Mouse (Mus musculus): ENCODE measurements around the gene Rdh11. TPM values are rescaled to one million over a fixed set of nuclear protein-coding genes. Genes with fewer than 3 reads are reported as not detected.

The Rdh11 gene
- total and polyA plus RNA-seq, 3 experiments, result 1.6 to 3.2 (median 2.3) TPM

GRCm38 (mm10) chr12:79130299-79131177 lies 61.6 kb downstream of the Rdh11 start, which contains the start of gene Arg2:
Arg2 (plus strand) TSS chr12:79130777.
- peak; percentile 38 to 41 for DNase-seq
- 1% methylated on average over 47 of the region's 47 CpGs for WGBS
- H3K27me3 ChIP-seq (ENCODE audit: control insufficient read depth, insufficient read depth, low read length), result peaks cover 10% of the 10 kb centered on the region
- intact Hi-C loops (cut with DNase I), result no loop called here
- H3K9ac ChIP-seq (ENCODE audit: low read depth, low read length), result no peak within 1 kb of the TSS
- no peak within 1 kb of the TSS for H3K27ac ChIP-seq
- no peak for TF ChIP-seq CTCF (IDR thresholded peaks at IDR 0.05)
- no peak for TF ChIP-seq EP300 (IDR thresholded peaks at IDR 0.05; ENCODE audit: insufficient read depth, low read depth, low read length)
- no peak for TF ChIP-seq POLR2A (IDR thresholded peaks at IDR 0.05; ENCODE audit: insufficient read depth, low read depth, low read length)
- no peaks in the 10 kb centered on the region for H3K79me2 ChIP-seq (replicated peaks; ENCODE audit: control insufficient read depth, insufficient read depth, low read length)
- no peaks in the 10 kb centered on the region for H3K36me3 ChIP-seq (ENCODE audit: control insufficient read depth, insufficient read depth, low read length)
- H3K4me3 ChIP-seq, result peak within 1 kb of the TSS; percentile 24
- H3K4me1 ChIP-seq (ENCODE audit: control insufficient read depth, insufficient read depth, low read length), result no peaks in the 10 kb centered on the region

Other genes starting within 250 kb of the Rdh11 start
- gene Tmem229b, start 184.7 kb downstream of the Rdh11 start, total RNA-seq (2021), result 1 to 10 TPM; 3.2 to 3.3 TPM
- 4.2 and 9.8 TPM in 2 replicates for gene Tmem229b, start 184.7 kb downstream of the Rdh11 start, polyA plus RNA-seq (2012; rRNA removed)
- 1 to 10 TPM; 1.4 to 1.7 TPM for gene Plekhh1, start 163.1 kb downstream of the Rdh11 start, total RNA-seq (2021)
- 1.8 and 2.8 TPM in 2 replicates for gene Plekhh1, start 163.1 kb downstream of the Rdh11 start, polyA plus RNA-seq (2012; rRNA removed)
- gene Pigh, start 102.6 kb downstream of the Rdh11 start, total RNA-seq (2021), result 1 to 10 TPM; 3.4 to 4.4 TPM
- gene Pigh, start 102.6 kb downstream of the Rdh11 start, polyA plus RNA-seq (2012; rRNA removed), result 4.6 and 5.4 TPM in 2 replicates
- gene Arg2, start 61.5 kb downstream of the Rdh11 start, total RNA-seq (2021), result not detected
- gene Arg2, start 61.5 kb downstream of the Rdh11 start, polyA plus RNA-seq (2012; rRNA removed), result 0.16 TPM in 1 of 2 replicates, not detected in the other
- gene Vti1b, start 19.6 kb downstream of the Rdh11 start, total RNA-seq (2021), result 100 to 1,000 TPM; 100 to 103 TPM
- 37.3 and 47.7 TPM in 2 replicates for gene Vti1b, start 19.6 kb downstream of the Rdh11 start, polyA plus RNA-seq (2012; rRNA removed)
- gene Rdh12, start 16.6 kb upstream of the Rdh11 start, total RNA-seq (2021), result under 1 TPM in 1 of 2 experiments, not detected in 1; 0.37 TPM
- gene Rdh12, start 16.6 kb upstream of the Rdh11 start, polyA plus RNA-seq (2012; rRNA removed), result 0.67 and 0.72 TPM in 2 replicates
- gene Zfyve26, start 104.0 kb upstream of the Rdh11 start, total RNA-seq (2021), result 10 to 100 TPM; 14.3 to 14.8 TPM
- 10.8 and 13.3 TPM in 2 replicates for gene Zfyve26, start 104.0 kb upstream of the Rdh11 start, polyA plus RNA-seq (2012; rRNA removed)
- gene Rad51b, start 105.0 kb upstream of the Rdh11 start, total RNA-seq (2021), result under 1 TPM; 0.47 to 0.50 TPM
- 0.26 and 0.49 TPM in 2 replicates for gene Rad51b, start 105.0 kb upstream of the Rdh11 start, polyA plus RNA-seq (2012; rRNA removed)

Data from heart, adult 2 months (tissue).